Mouse (Mus musculus) E14TG2a.4 (cell line): ENCODE measurements around the gene Smim12.
A peak's percentile ranks its signal among the peaks of the same experiment; 100 is the strongest.

Experiments
- CTCF ChIP-seq: conservative IDR thresholded peaks from 2 replicates; pipeline ENCODE4 v1.5.1; 2014; ENCODE audit warnings: low read length
- NANOG ChIP-seq: IDR thresholded peaks from 2 replicates; pipeline ENCODE4 v1.6.1; 2014; ENCODE audit warnings: borderline replicate concordance, low read length, mixed read lengths

DNA sequence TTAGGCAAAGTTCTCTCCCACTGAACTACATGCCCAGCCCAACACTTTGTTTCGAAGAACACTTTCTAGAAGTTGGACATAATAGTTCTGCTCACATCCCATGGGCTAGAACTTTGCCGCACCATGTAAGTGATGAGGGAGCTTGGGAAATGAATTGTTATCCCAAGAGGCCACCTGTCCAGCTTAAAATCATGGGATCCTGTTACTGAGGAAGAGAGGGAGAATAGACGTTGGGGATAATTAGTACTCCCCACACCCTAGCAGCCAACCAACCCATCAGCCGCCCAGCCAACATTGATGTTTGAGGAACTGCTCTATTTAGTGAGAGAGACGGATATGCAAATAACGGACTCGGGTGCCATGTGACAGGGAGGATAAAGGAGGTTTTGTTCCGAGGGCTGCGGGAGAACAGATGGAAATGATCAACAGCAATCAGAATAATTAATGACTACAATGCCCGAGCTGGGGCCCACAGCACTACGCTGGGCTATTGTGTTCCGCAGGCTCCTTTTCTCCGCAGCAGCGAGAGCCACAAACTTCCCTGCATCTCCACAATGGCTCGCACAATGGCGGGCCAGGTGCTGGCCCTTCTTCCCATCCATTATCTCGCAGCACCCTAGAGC, 16.4 kb upstream of the Smim12 start:
- TF ChIP-seq CTCF, result no peak
- TF ChIP-seq NANOG, result peak; percentile 100
